ENCODE assay signal across 8 mouse cellular contexts in genomic region chr17:46710959-46711597, GRCm38 (mm10). TPM values are rescaled to one million over a fixed set of nuclear protein-coding genes. Genes with fewer than 3 reads are reported as not detected.
A peak's percentile ranks its signal among the peaks of the same experiment; 100 is the strongest.
DNase-seq lines count a peak whose midpoint lies in the region; ATAC-seq and TF ChIP-seq lines count a peak whose summit lies in the region.

Gene Pex6, plus strand, starts transcription at chr17:46711463.

- H3K9me3 ChIP-seq in hindbrain, postnatal 0 days (ENCODE audit: low read length): no peaks in the 10 kb centered on the region

- DNase-seq in WW6 (ENCODE audit: low read depth, low spot score): peak; percentile 85
- DNase-seq in cerebellum, postnatal 4 days (ENCODE audit: low spot score in 2 of 2): peak; percentile 83 to 90
- peak; percentile 96 for DNase-seq in gastrocnemius, adult 2 months
- DNase-seq in hindbrain, postnatal 0 days (ENCODE audit: low spot score): peak; percentile 97
- peak; percentile 90 for DNase-seq in left cerebral cortex, adult 2 months (ENCODE audit: extremely low spot score in 1 of 2, low spot score in 2 of 2)
- DNase-seq in right cerebral cortex, adult 2 months (ENCODE audit: low spot score in 2 of 2): peak; percentile 92 to 93
- DNase-seq in urinary bladder, postnatal 14 days (ENCODE audit: low spot score): peak; percentile 94

- H3K4me1 ChIP-seq in hindbrain, postnatal 0 days (ENCODE audit: insufficient read depth, low read length): peaks cover 7% of the 10 kb centered on the region; the same call in 1 of the 2 replicates

- no peaks in the 10 kb centered on the region for H3K27me3 ChIP-seq in hindbrain, postnatal 0 days (ENCODE audit: insufficient read depth, low read length)

- H3K27ac ChIP-seq in gastrocnemius, adult 2 months: peak within 1 kb of the TSS; percentile 93
- peak within 1 kb of the TSS; percentile 82 for H3K27ac ChIP-seq in hindbrain, postnatal 0 days
- H3K27ac ChIP-seq in left cerebral cortex, adult 2 months: peak within 1 kb of the TSS; percentile 86

- intact Hi-C loops in gastrocnemius, adult 2 months (cut with DNase I): no loop called here
- intact Hi-C loops in left cerebral cortex, adult 2 months (cut with DNase I): loop anchor here (1.0 kb wide), 1 partner anchor 31 kb away; the partner anchor contains the start of gene Klhdc3

- H3K9ac ChIP-seq in hindbrain, postnatal 0 days (replicated peaks; ENCODE audit: low read length): peak within 1 kb of the TSS; percentile 92

- peaks cover 11% of the 10 kb centered on the region; the same call in 1 of the 2 replicates for H3K36me3 ChIP-seq in hindbrain, postnatal 0 days (ENCODE audit: insufficient read depth, low read length)

- peak; percentile 94 for ATAC-seq in hindbrain, postnatal 0 days
- ATAC-seq in megakaryocyte, adult 5-6 weeks (ENCODE audit: poor library complexity, severe bottlenecking): peak; percentile 99

- TF ChIP-seq CTCF in gastrocnemius, adult 2 months (IDR thresholded peaks at IDR 0.05): no peak
- peak; percentile 30 for TF ChIP-seq CTCF in hindbrain, postnatal 0 days (IDR thresholded peaks at IDR 0.05; ENCODE audit: low read depth)
- TF ChIP-seq CTCF in left cerebral cortex, adult 2 months (IDR thresholded peaks at IDR 0.05): no peak

- peak within 1 kb of the TSS; percentile 91 for H3K4me3 ChIP-seq in gastrocnemius, adult 2 months
- H3K4me3 ChIP-seq in hindbrain, postnatal 0 days (ENCODE audit: low read length): peak within 1 kb of the TSS; percentile 97
- H3K4me3 ChIP-seq in left cerebral cortex, adult 2 months: peak within 1 kb of the TSS; percentile 85

- H3K4me2 ChIP-seq in hindbrain, postnatal 0 days (ENCODE audit: low read depth, low read length): peak within 1 kb of the TSS; percentile 100

- 9% methylated on average over 36 of the region's 36 CpGs for WGBS in hindbrain, postnatal 0 days

RNA-seq across cellular contexts. Expression of gene Pex6, which starts in this region (rescaled TPM):
- 10 to 100 TPM; 13.4 to 21.8 TPM for total RNA-seq in gastrocnemius, adult 2 months (2021)
- 41.7 and 51.5 TPM in 2 replicates for total RNA-seq in hindbrain, postnatal 0 days (2014; rRNA removed)
- polyA plus RNA-seq in hindbrain, postnatal 0 days (2015; fragmentation: Nextera tagmentation; extraction: Ambion mirVana): 18.1 and 18.8 TPM in 2 replicates
- total RNA-seq in left cerebral cortex, adult 2 months (2021): 10 to 100 TPM; 54.6 to 55.5 TPM
- 7.6 and 8.1 TPM in 2 replicates for total RNA-seq in megakaryocyte, adult 5-6 weeks (2015)
- total RNA-seq in megakaryocyte, adult 5-6 weeks (2017): 8.1 and 9.7 TPM in 2 replicates

Comparison
In these comparisons a context has a peak if more than half of its experiments do, and no peak if none do; other contexts are left out.
1. Peak in every context shown above with its lines: DNase-seq, ATAC-seq, H3K4me3 ChIP-seq and H3K27ac ChIP-seq.